Mouse (Mus musculus): Measurements from ENCODE around the gene Notch3.

DNA sequence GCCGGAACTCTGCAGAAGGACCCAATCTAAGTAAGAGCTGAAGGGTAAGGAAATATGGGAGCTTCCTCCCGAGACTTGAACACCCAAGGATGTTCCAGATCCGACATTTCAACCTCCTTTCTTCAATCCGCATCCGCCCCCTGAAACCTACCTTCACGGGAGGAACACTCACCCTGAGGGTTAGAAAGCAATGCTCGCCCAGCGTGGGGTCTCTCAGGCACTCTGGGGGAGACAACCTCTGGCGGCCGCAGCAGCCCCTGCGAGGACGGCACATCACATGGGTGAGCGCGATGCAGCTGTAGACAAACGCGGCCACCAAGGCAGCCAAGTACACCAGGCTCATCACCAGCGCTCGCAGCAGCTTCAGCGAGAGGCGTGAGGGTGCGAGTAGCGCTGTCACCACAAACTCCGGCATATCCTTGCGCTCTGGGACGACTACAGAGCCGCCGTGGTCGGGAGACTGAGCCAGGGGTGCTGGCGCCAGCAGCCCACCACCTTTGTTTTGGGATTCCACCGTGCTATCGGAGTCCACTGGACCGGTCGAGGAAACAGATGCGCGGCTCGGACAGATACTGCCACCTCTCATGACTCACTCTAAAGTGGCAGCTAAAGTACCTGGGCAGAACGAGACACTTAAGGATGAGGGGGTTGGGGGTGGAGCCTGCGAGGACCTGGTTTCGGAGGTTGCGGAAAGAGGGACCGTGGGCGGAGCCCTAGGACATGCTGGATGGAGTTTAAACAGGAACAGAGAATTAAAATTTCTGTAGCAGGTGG, 22.4 kb upstream of the Notch3 start, which contains the start of gene Ephx3:
- no peak for TF ChIP-seq CTCF (IDR thresholded peaks at IDR 0.05; ENCODE audit: extremely low read depth, insufficient read length, insufficient replicate concordance, low read depth, low read length)
- no peak for TF ChIP-seq POLR2A (IDR thresholded peaks at IDR 0.05; ENCODE audit: low read depth, low read length)

Measured in small intestine, adult 2 months (tissue).